Mouse (Mus musculus): ENCODE measurements around the gene Ppp4r3a.
"Not testable (repeated sequence)": the region's sequence is repeated elsewhere in the genome, so short reads cannot be mapped to it uniquely, and the experiment has no call there.

Gene Ppp4r3a

GRCm38 (mm10) chr12:101083076-101083838, at the start of gene Ppp4r3a:
TSS of gene Ppp4r3a (minus strand) at chr12:101083702.
- DNase-seq: peak; percentile 96

DNA sequence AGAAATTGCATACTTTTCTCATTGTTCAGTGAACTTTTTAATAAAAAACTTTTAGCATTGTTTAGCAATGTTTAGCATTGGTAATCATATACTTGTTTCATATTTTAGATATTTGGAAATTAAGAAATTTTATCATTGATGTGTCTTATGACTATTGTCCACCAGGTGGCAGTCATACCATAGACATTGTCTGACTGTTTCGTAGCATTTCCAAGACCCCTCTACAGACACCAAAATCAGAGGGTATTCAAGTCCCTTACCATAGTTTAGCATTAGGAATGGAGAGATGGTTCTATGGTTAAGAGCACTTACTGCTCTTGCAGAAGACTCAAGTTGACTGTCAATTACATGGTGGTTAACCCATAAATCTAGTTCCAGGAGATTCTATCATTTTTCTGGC, 39.5 kb upstream of the Ppp4r3a start:
- peak; percentile 39 for DNase-seq

GRCm38 (mm10) chr12:101122066-101122465, 38.6 kb upstream of the Ppp4r3a start:
- DNase-seq: not testable (repeated sequence)

GRCm38 (mm10) chr12:101109794-101110585, 26.5 kb upstream of the Ppp4r3a start:
- not testable (repeated sequence) for DNase-seq

DNA sequence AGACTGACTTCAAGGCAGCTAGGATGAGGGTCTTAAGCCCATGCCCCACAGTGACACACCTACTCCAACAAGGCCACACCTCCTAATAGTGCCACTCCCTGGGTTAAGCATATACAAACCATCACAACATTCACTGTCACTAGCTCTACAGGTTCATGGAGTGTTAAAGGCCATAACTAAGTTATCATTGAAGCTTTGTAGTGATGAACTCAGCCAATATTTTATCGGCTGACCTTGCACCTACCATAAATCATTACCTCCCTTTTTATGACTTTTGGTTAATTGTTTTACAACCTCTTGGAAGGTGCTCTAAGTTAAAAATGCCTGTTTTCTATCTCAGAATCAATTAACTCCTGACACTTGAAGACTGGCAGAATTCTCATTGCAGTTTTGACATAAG, 24.2 kb upstream of the Ppp4r3a start:
- DNase-seq: no peak

GRCm38 (mm10) chr12:101105571-101105970, 22.1 kb upstream of the Ppp4r3a start:
- no peak for DNase-seq

- DNase-seq: peak; percentile 66
Measured at GRCm38 (mm10) chr12:101102648-101103047, 19.1 kb upstream of the Ppp4r3a start.

DNA sequence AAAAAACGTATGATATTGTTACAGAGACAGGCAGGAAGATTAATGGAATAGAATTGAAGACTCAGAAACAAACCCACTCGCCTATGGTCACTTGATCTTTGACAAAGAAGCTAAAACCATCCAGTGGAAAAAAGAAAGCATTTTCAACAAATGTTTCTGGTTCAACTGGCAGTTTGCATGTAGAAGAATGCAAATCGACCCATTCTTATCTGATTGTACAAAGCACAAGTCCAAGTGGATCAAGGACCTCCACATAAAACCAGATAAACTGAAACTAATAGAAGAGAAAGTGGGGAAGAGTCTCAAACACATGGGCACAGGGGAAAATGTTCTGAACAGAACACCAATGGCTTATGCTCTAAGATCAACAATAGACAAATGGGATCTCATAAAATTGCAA, 10.2 kb upstream of the Ppp4r3a start:
- DNase-seq: not testable (repeated sequence)

DNA sequence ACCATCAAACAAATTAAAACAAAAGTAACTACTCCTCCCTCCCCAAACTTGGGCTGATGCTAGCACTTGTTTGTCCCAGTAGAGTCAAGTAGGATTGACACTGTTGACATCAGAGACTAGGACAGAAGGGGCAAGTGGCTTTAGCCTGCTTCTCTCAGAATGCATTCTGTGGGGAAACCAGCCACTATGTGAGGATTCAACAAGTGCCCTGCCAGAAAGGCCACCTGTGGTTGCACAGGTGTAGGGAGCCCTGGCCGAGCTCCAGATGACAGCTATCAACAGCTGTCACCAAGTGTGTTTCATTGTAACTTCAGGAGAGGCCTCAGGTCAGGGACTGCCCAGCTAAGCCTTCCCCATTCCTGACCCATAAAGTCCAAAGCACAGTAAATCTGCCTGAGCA, 6.5 kb upstream of the Ppp4r3a start:
- no peak for DNase-seq

GRCm38 (mm10) chr12:101087406-101087805, 3.9 kb upstream of the Ppp4r3a start:
- DNase-seq: no peak

DNA sequence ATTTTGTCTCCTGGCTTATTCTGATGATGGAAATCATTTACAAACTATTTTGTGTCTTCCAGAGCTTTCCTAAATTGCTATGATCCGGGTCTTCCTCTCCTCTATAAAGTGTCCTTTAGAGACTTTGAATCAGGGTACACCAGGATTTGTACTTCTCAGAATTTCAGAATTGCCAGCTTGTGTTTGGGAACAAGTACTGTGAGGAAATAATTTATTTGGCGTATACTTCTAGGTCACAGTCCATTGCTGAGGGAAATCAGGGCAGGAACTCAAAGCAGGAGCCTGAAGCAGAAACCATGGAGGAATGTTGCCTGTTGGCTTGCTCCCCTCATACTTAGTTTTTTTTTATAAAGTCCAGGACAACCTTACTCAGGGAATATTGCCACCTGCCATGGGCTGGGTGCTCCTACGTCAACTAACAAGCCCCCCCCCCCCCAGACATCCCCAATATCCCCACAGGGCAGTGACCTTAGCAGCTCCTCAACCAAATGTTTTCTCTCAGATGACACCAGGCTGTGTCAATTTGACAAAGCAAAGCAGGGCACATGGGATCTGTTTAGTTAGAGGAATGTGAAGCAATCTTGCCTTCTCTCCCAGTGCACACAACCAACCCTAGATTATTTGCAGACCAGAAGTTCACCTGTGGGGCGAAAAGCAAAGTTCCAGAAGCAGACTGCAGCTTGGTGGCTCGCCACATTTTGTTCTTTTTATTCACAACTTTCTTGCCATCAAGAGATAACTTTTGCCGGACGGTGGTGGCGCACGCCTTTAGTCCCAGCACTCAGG, 1.6 kb upstream of the Ppp4r3a start:
- no peak for DNase-seq

GRCm38 (mm10) chr12:101084237-101084636, 735 bp upstream of the Ppp4r3a start:
- no peak for DNase-seq

- DNase-seq: no peak
Measured at GRCm38 (mm10) chr12:101083839-101084195, 315 bp upstream of the Ppp4r3a start.

DNA sequence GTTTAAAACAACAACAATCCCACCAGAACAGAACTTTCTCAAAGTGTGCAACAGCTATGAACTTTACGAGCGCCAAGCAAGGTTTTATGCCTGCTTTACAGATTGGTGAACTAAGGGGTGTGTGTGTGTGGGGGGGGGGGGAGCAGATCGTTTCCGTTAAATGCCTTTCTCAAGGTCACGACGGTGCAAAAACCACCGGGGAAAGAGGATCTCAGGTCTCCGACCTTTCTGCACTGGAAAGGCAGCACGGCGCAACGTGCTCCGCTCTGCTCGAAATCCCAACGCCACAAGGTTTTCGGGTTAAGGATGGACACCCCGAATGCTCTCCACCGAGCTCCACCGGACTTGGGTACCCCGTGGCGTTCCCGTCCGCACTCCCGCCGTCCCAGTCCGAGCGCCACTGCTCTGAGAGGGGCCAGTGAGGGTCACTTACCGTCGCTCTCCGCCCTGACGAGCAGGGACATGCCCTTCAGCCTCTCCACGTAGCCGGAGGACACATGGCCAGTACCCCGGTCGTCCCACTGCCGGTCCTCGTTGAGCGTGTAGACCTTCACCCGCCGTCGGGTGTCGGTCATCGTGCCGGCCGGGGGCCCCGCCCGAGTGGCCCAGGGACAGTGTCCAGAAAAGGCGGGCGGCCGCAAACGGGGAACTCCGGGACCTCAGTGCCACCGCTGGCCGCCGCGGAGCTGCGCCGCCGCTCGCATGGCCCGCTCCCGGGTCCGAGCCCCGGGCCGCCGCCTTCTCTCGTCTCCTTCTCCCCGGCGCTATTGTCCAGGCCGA, 1.0 kb downstream of the Ppp4r3a start:
- peak; percentile 30 for DNase-seq

DNA sequence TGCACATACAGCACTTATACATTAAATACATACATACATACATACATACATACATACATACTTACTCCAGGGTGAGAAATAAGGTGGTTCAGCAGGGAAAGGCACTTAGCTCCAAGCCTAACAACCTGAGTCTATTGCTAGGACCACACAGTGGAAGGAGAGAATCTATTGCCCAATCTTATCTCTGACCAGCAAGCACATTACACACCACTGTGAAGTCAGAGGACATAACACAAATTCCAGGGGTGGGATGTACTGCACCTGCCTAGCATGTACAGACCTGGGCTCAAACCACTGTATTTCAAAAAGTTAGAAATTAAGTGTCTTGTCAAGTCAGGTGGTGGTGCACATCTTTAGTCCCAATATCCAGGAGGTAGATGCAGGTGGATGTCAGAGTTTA, 5.5 kb downstream of the Ppp4r3a start:
- DNase-seq: no peak

DNA sequence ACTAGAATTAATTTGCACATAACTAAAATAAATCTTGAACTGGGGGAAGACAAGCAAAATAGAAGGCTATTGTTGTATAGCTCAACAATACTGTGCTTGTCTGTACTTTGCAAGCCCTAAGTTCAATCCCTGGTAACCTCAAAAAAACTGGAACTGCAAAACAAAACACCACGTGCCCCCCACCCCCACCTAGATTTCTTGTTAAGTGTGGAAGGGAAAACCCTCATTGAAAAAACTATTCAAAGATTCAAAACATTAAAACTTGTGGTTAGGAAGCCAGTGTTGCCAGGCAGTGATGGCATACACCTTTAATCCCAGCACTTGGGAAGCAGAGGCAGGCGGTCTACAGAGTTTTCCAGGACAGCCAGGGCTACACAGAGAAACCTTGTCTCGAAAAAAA, 8.1 kb downstream of the Ppp4r3a start:
- no peak for DNase-seq

GRCm38 (mm10) chr12:101074821-101075429, 8.6 kb downstream of the Ppp4r3a start:
- DNase-seq: peak; percentile 21

DNA sequence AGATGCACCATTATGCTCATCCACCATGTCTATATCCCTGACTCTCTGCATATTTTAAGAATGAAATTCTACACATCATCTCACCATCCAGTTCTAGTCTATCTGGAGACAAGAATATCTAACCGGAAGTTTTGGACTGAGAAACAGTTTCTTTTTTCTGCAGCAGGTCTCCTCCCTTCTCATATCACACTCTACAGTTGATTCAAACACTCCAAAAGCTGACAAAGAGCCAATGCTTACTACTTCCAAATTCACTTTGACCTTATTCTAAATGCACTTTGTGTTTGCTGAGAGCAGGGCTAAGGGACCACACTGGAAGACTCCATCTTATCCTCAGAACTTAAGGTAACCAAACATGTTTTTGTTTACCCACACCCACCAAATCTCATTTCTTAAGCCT, 13.7 kb downstream of the Ppp4r3a start:
- DNase-seq: peak; percentile 41

GRCm38 (mm10) chr12:101066329-101066728, 17.2 kb downstream of the Ppp4r3a start:
- no peak for DNase-seq

DNA sequence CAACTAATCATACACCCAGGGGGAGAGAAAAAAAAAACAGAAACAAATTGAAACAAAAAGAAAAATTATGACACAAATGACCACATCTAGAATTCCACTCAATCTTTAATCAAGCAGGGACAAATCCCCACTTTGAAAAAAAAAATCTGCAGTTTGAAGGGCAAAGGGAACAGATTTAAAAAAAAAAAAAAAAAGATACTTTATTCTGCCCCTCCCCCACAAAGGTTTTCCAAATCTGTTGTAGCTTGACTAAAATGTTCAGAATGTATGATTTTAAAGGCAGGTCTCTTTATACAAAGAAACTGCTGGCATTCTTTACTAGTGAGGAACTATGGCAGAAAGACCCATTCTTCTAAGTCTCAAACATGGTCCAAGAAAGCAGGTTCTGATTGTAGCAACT, 43.5 kb downstream of the Ppp4r3a start:
- no peak for DNase-seq

- peak; percentile 89 for DNase-seq
Measured at GRCm38 (mm10) chr12:101028954-101029731, 54.4 kb downstream of the Ppp4r3a start, which contains the start of gene Ccdc88c. TSS of gene Ccdc88c (minus strand) at chr12:101029056.

Data from lung, postnatal 36 days (tissue).